12 mouse cellular contexts compared by ENCODE assay signal in genomic region chr2:129782046-129782445, GRCm38 (mm10).
"Had no signal": no experiment of that assay in that cellular context is flagged by ENCODE, and none has a peak within 500 bp of the region (broad histone marks: within the 10 kb centered on the region; RNA-seq: fewer than 3 reads in every experiment).

No protein-coding gene starts in this region.

- DNase-seq: retina, postnatal 1 day; right cerebral cortex, adult 18-20 months; right cerebral cortex, postnatal 14 days; right cerebral cortex, postnatal 25 days; right cerebral cortex, postnatal 4 days; spleen, adult 18-20 months; thymus, adult 18-20 months; thymus, adult 2 months; thymus, postnatal 14 days; thymus, postnatal 25 days; thymus, postnatal 36 days; thymus, postnatal 4 days had no signal
